Mouse (Mus musculus): Measurements from ENCODE around the gene Ctns. TPM values are rescaled to one million over a fixed set of nuclear protein-coding genes. Genes with fewer than 3 reads are reported as not detected.

Gene Ctns
- polyA plus RNA-seq, 2 experiments, result 24.6 to 25.9 TPM

- Histone ChIP-seq H3K4me3 (replicated peaks; ENCODE audit: low read length) (peak overlapping the region; percentile 98), H3K9me3 (ENCODE audit: control insufficient read depth, low read length) (no peaks in the 10 kb centered on the region), H3K36me3 (ENCODE audit: control insufficient read depth, insufficient read depth, low read length) (peaks cover 38% of the 10 kb centered on the region), H3K27me3 (ENCODE audit: control insufficient read depth, insufficient read depth, low read length) (no peaks in the 10 kb centered on the region), H3K4me1 (ENCODE audit: control insufficient read depth, insufficient read depth, low read length) (peaks cover 14% of the 10 kb centered on the region), H3K9ac (ENCODE audit: low read depth, low read length, severe bottlenecking) (peak overlapping the region; percentile 84), H3K27ac (replicated peaks; ENCODE audit: low read depth, low read length) (peak overlapping the region; percentile 11; the same call in 1 of the 2 replicates), H3K4me2 (replicated peaks; ENCODE audit: low read depth, low read length, severe bottlenecking) (peak overlapping the region; percentile 74)
- no peak for ATAC-seq (ENCODE audit: low FRiP score, low read depth)
- DNase-seq (ENCODE audit: low spot score), result no peak
- TF ChIP-seq POLR2A (IDR thresholded peaks at IDR 0.05; ENCODE audit: borderline replicate concordance, extremely low read depth, insufficient read depth, insufficient read length), result no peak
- WGBS, result 0% methylated on average over 2 of the region's 2 CpGs
Measured at GRCm38 (mm10) chr11:73177895-73178294, 20.9 kb downstream of the Ctns start.

- peaks cover 18% of the 10 kb centered on the region for H3K4me1 ChIP-seq (ENCODE audit: control insufficient read depth, insufficient read depth, low read length)
- peaks cover 36% of the 10 kb centered on the region for H3K36me3 ChIP-seq (ENCODE audit: control insufficient read depth, insufficient read depth, low read length)
- H3K9ac ChIP-seq (ENCODE audit: low read depth, low read length, severe bottlenecking), result peak overlapping the region; percentile 84
- 0% methylated on average over 21 of the region's 28 CpGs for WGBS
- H3K4me3 ChIP-seq (replicated peaks; ENCODE audit: low read length), result peak overlapping the region; percentile 98
- ATAC-seq (ENCODE audit: low FRiP score, low read depth) (peak; percentile 84), DNase-seq (ENCODE audit: low spot score) (peak; percentile 84)
- H3K27me3 ChIP-seq (ENCODE audit: control insufficient read depth, insufficient read depth, low read length), result no peaks in the 10 kb centered on the region
- H3K9me3 ChIP-seq (ENCODE audit: control insufficient read depth, low read length), result no peaks in the 10 kb centered on the region
- peak overlapping the region; percentile 92 for H3K27ac ChIP-seq (replicated peaks; ENCODE audit: low read depth, low read length)
- no peak for TF ChIP-seq POLR2A (IDR thresholded peaks at IDR 0.05; ENCODE audit: borderline replicate concordance, extremely low read depth, insufficient read depth, insufficient read length)
- H3K4me2 ChIP-seq (replicated peaks; ENCODE audit: low read depth, low read length, severe bottlenecking), result peak overlapping the region; percentile 74
Measured at GRCm38 (mm10) chr11:73177509-73177875, 21.4 kb downstream of the Ctns start.

- no peaks in the 10 kb centered on the region for H3K27me3 ChIP-seq (ENCODE audit: control insufficient read depth, insufficient read depth, low read length)
Measured at GRCm38 (mm10) chr11:73176608-73177508, 22.0 kb downstream of the Ctns start, which contains the start of the genes Emc6 and Tax1bp3. Emc6 (minus strand) TSS chr11:73177037. Tax1bp3 (plus strand) TSS chr11:73177083.

DNA sequence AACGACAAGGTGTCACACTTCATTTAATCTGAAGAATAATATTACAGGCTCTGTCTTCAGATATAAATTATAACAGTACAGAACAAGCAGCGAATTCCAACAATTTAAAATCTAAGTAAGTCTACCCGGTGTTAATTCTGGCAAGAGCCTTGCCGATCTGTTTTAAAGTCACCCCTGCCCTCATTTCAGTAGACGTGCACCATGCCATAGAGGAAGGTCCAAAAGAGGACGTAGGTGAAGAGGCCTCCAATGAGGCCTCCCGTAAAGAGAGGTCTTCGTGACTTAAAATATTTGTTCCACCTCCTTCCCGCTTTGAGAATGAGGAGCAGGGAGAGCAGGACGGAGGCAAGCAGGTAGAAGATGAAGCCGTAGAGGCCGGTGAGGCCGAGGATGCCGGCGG, 22.7 kb downstream of the Ctns start:
- Histone ChIP-seq H3K36me3 (ENCODE audit: control insufficient read depth, insufficient read depth, low read length) (peaks cover 30% of the 10 kb centered on the region), H3K9me3 (ENCODE audit: control insufficient read depth, low read length) (no peaks in the 10 kb centered on the region), H3K4me1 (ENCODE audit: control insufficient read depth, insufficient read depth, low read length) (peaks cover 24% of the 10 kb centered on the region), H3K4me2 (replicated peaks; ENCODE audit: low read depth, low read length, severe bottlenecking) (peak overlapping the region; percentile 74), H3K27ac (replicated peaks; ENCODE audit: low read depth, low read length) (peak overlapping the region; percentile 84), H3K27me3 (ENCODE audit: control insufficient read depth, insufficient read depth, low read length) (no peaks in the 10 kb centered on the region), H3K9ac (ENCODE audit: low read depth, low read length, severe bottlenecking) (peak overlapping the region; percentile 84), H3K4me3 (replicated peaks; ENCODE audit: low read length) (peak overlapping the region; percentile 98)
- WGBS, result 1% methylated on average over 14 of the region's 15 CpGs
- ATAC-seq (ENCODE audit: low FRiP score, low read depth), result no peak
- DNase-seq (ENCODE audit: low spot score), result no peak
- TF ChIP-seq POLR2A (IDR thresholded peaks at IDR 0.05; ENCODE audit: borderline replicate concordance, extremely low read depth, insufficient read depth, insufficient read length), result no peak

More at GRCm38 (mm10) chr11:73176608-73177508, 22.0 kb downstream of the Ctns start, which contains the start of the genes Emc6 and Tax1bp3:
- H3K27ac ChIP-seq (replicated peaks; ENCODE audit: low read depth, low read length), result peak within 1 kb of the TSS; percentile 92
- no peaks in the 10 kb centered on the region for H3K9me3 ChIP-seq (ENCODE audit: control insufficient read depth, low read length)
- 1% methylated on average over 34 of the region's 81 CpGs for WGBS
- peaks cover 31% of the 10 kb centered on the region for H3K36me3 ChIP-seq (ENCODE audit: control insufficient read depth, insufficient read depth, low read length)
- H3K4me2 ChIP-seq (replicated peaks; ENCODE audit: low read depth, low read length, severe bottlenecking), result peak within 1 kb of the TSS; percentile 74
- peak within 1 kb of the TSS; percentile 84 for H3K9ac ChIP-seq (ENCODE audit: low read depth, low read length, severe bottlenecking)
- DNase-seq (ENCODE audit: low spot score) (peak; percentile 99), ATAC-seq (ENCODE audit: low FRiP score, low read depth) (peak; percentile 97)
- TF ChIP-seq POLR2A (IDR thresholded peaks at IDR 0.05; ENCODE audit: borderline replicate concordance, extremely low read depth, insufficient read depth, insufficient read length), result peak; percentile 59; the same call in 1 of the 2 replicates
- peaks cover 22% of the 10 kb centered on the region for H3K4me1 ChIP-seq (ENCODE audit: control insufficient read depth, insufficient read depth, low read length)
- peak within 1 kb of the TSS; percentile 98 for H3K4me3 ChIP-seq (replicated peaks; ENCODE audit: low read length)

GRCm38 (mm10) chr11:73175612-73176011, 23.2 kb downstream of the Ctns start:
- DNase-seq (ENCODE audit: low spot score), result no peak
- TF ChIP-seq POLR2A (IDR thresholded peaks at IDR 0.05; ENCODE audit: borderline replicate concordance, extremely low read depth, insufficient read depth, insufficient read length), result no peak
- H3K4me3 ChIP-seq (replicated peaks; ENCODE audit: low read length), result peak overlapping the region; percentile 98
- peaks cover 24% of the 10 kb centered on the region for H3K4me1 ChIP-seq (ENCODE audit: control insufficient read depth, insufficient read depth, low read length)
- peak overlapping the region; percentile 74 for H3K4me2 ChIP-seq (replicated peaks; ENCODE audit: low read depth, low read length, severe bottlenecking)
- no peaks in the 10 kb centered on the region for H3K9me3 ChIP-seq (ENCODE audit: control insufficient read depth, low read length)
- peaks cover 29% of the 10 kb centered on the region for H3K36me3 ChIP-seq (ENCODE audit: control insufficient read depth, insufficient read depth, low read length)
- peak overlapping the region; percentile 84 for H3K9ac ChIP-seq (ENCODE audit: low read depth, low read length, severe bottlenecking)
- H3K27me3 ChIP-seq (ENCODE audit: control insufficient read depth, insufficient read depth, low read length), result no peaks in the 10 kb centered on the region
- H3K27ac ChIP-seq (replicated peaks; ENCODE audit: low read depth, low read length), result no peak overlapping the region
- WGBS, result 37% methylated on average over 8 of the region's 8 CpGs
- no peak for ATAC-seq (ENCODE audit: low FRiP score, low read depth)

Data from limb, embryonic 14.5 days (tissue).